Mouse (Mus musculus) forebrain, embryonic 16.5 days (tissue): ENCODE measurements around the gene Gimap9. TPM values are rescaled to one million over a fixed set of nuclear protein-coding genes. Genes with fewer than 3 reads are reported as not detected.

Experiments
- ATAC-seq: fragments of 200-750 bp; cut with Nextera tagmentation; 2 replicates; pipeline ENCODE4 v1.8.0; 2017; ENCODE audit warnings: mild to moderate bottlenecking, moderate library complexity
- H3K27ac ChIP-seq: fragments of 300-500 bp; sonication (generic); 2 replicates; pipeline ENCODE4 v1.5.1; 2014; ENCODE audit warnings: low read length, control low read depth
- H3K27me3 ChIP-seq: fragments of 300-500 bp; sonication (generic); replicated peaks from 2 replicates; pipeline ENCODE4 v1.6.1; 2014; ENCODE audit warnings: low read length; ENCODE audit not compliant: control insufficient read depth, insufficient read depth
- H3K36me3 ChIP-seq: fragments of 300-500 bp; sonication (generic); 2 replicates; pipeline ENCODE4 v1.6.1; 2014; ENCODE audit not compliant: control insufficient read depth, insufficient read depth
- H3K4me1 ChIP-seq: fragments of 300-500 bp; sonication (generic); replicated peaks from 2 replicates; pipeline ENCODE4 v1.6.1; 2014; ENCODE audit warnings: low read length; ENCODE audit not compliant: control insufficient read depth, insufficient read depth
- H3K4me2 ChIP-seq: fragments of 300-500 bp; sonication (generic); 2 replicates; pipeline ENCODE4 v1.6.1; 2014; ENCODE audit warnings: mild to moderate bottlenecking, low read length, control low read depth
- H3K4me3 ChIP-seq: fragments of 300-500 bp; sonication (generic); replicated peaks from 2 replicates; pipeline ENCODE4 v1.5.1; 2014; ENCODE audit warnings: mild to moderate bottlenecking, low read length, control low read depth
- H3K9ac ChIP-seq: fragments of 300-500 bp; sonication (generic); replicated peaks from 2 replicates; pipeline ENCODE4 v1.6.1; 2014; ENCODE audit warnings: low read depth, low read length, control low read depth
- H3K9me3 ChIP-seq: fragments of 300-500 bp; sonication (generic); 2 replicates; pipeline ENCODE4 v1.6.1; 2016; ENCODE audit warnings: low read length; ENCODE audit not compliant: control insufficient read depth
- WGBS: fragments of 180-500 bp; shearing (Covaris S2); extraction: QIAGEN DNeasy Blood & Tissue Kit; methylation state at CpG from one replicate; pipeline ENCODE4 v1.1.7; 2014; 5-methylcytosine and 5-hydroxymethylcytosine counted together
- polyA plus RNA-seq: library from polyadenylated mRNA; unstranded; fragments of >200 nt; fragmentation: Nextera tagmentation; extraction: Ambion mirVana; gene quantifications from 2 replicates; pipeline ENCODE4 v1.2.1, GENCODE M21; 2015

Gimap9 gene
- polyA plus RNA-seq, 1 experiment from 2014 or later, result 2.0 TPM

DNA sequence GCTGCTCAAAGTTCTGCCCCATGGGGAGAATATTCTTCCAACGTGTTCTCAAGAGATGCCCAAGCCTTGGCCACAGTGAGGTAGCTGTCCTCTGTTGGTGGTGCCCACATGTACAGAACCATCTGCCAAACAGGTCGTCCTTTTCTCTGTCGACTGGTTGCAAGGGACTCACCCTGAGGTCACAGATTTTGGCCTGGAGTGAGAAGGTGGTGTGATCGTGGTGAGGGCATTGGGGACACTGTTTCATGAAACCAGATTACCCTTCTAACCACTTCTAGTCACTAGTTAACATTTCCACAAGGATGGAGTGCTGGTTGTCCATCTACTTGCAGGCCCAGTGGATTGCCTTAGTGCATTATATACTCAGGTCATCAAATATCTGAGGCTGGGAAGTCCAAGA, 27.1 kb upstream of the Gimap9 start:
- no peaks in the 10 kb centered on the region for H3K36me3 ChIP-seq
- no peak overlapping the region for H3K4me2 ChIP-seq
- no peak for ATAC-seq
- no peaks in the 10 kb centered on the region for H3K27me3 ChIP-seq
- WGBS, result 86% methylated on average over 4 of the region's 4 CpGs
- H3K9ac ChIP-seq, result no peak overlapping the region
- H3K9me3 ChIP-seq, result no peaks in the 10 kb centered on the region
- no peaks in the 10 kb centered on the region for H3K4me1 ChIP-seq
- H3K4me3 ChIP-seq, result no peak overlapping the region
- H3K27ac ChIP-seq, result no peak overlapping the region

DNA sequence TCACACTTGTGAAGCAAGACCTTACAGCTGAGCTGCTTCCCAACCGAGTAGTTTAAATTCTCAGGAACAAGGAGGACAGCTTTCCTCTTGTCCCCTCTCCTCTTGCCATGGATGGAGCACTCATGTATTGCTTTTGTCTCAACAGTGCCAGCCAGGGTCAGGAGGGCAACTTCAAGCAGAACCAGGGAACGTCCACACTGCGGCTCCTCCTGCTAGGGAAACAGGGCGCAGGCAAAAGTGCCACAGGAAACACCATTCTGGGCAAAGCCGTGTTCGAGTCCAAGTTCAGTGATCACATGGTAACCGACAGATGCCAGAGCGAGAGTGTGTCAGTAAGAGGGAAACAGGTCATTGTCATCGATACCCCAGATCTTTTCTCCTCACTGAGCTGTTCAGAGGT, 25.9 kb upstream of the Gimap9 start:
- Histone ChIP-seq H3K4me3 (no peak overlapping the region), H3K36me3 (no peaks in the 10 kb centered on the region), H3K9ac (no peak overlapping the region), H3K4me2 (no peak overlapping the region), H3K4me1 (no peaks in the 10 kb centered on the region), H3K9me3 (no peaks in the 10 kb centered on the region), H3K27me3 (no peaks in the 10 kb centered on the region), H3K27ac (no peak overlapping the region)
- 94% methylated on average over 9 of the region's 9 CpGs for WGBS
- no peak for ATAC-seq

DNA sequence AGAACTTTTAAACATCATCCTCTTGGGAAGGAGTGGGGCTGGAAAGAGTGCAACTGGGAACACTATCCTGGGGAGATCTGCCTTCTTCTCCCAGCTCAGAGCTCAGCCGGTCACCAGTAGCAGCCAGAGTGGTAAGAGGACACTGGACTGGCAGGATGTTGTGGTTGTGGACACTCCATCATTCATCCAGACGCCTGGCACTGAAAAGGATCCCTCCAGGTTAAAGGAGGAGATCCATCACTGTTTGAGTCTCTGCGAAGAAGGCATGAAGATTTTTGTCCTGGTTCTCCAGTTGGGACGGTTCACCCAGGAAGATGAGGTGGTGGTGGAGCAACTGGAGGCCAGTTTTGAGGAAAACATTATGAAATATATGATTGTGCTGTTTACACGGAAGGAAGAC, 17.2 kb upstream of the Gimap9 start:
- Histone ChIP-seq H3K9me3 (no peaks in the 10 kb centered on the region), H3K36me3 (no peaks in the 10 kb centered on the region), H3K4me3 (no peak overlapping the region), H3K4me2 (no peak overlapping the region), H3K4me1 (no peaks in the 10 kb centered on the region), H3K27me3 (no peaks in the 10 kb centered on the region), H3K9ac (no peak overlapping the region), H3K27ac (no peak overlapping the region)
- WGBS, result 86% methylated on average over 5 of the region's 5 CpGs
- no peak for ATAC-seq

DNA sequence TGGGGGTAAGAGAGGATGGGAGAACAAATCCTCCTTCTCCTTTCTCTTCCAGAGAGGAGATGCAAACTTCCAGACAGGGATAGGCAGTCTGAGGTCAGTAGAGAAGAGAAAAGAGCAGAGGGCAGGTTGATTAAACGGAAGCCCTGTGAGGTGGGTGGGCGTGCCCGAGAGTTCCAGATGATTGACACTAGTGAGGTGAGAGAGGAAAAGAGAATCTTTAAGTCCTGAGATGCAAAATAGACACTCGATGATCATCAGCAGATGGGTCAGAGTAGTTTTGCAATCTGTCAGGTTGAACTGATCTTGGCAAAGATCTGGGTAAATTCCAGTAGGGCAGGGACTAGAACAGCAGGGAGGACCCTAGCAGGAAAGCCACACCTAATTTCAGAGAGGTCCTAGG, 11.2 kb upstream of the Gimap9 start:
- no peaks in the 10 kb centered on the region for H3K27me3 ChIP-seq
- ATAC-seq, result no peak
- H3K9ac ChIP-seq, result no peak overlapping the region
- H3K36me3 ChIP-seq, result no peaks in the 10 kb centered on the region
- no peaks in the 10 kb centered on the region for H3K9me3 ChIP-seq
- no peaks in the 10 kb centered on the region for H3K4me1 ChIP-seq
- 82% methylated on average over 4 of the region's 4 CpGs for WGBS
- H3K4me2 ChIP-seq, result no peak overlapping the region
- no peak overlapping the region for H3K27ac ChIP-seq
- no peak overlapping the region for H3K4me3 ChIP-seq

DNA sequence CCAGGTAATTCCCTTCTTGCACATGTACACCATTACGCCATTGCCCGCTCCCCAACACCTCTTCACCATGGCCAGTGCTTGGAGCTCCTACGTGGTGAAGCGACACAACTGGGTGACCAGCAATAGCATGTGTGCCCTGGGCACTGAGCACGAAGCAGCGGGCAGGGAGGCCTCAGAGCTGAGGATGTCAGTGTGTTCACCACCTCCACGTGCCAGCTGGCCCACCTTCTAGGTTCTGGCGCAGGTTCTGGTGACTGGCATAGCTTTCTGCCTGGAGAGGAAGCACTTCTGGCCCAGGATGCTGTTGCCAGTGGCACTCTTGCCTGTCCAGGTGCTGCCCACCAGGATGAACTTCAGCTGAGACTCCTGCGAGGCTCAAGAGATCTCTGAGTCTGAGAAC, 10.5 kb upstream of the Gimap9 start:
- no peaks in the 10 kb centered on the region for H3K36me3 ChIP-seq
- no peak overlapping the region for H3K27ac ChIP-seq
- no peak overlapping the region for H3K4me3 ChIP-seq
- no peaks in the 10 kb centered on the region for H3K4me1 ChIP-seq
- H3K4me2 ChIP-seq, result no peak overlapping the region
- WGBS, result 89% methylated on average over 9 of the region's 9 CpGs
- H3K27me3 ChIP-seq, result no peaks in the 10 kb centered on the region
- ATAC-seq, result no peak
- H3K9me3 ChIP-seq, result no peaks in the 10 kb centered on the region
- no peak overlapping the region for H3K9ac ChIP-seq

DNA sequence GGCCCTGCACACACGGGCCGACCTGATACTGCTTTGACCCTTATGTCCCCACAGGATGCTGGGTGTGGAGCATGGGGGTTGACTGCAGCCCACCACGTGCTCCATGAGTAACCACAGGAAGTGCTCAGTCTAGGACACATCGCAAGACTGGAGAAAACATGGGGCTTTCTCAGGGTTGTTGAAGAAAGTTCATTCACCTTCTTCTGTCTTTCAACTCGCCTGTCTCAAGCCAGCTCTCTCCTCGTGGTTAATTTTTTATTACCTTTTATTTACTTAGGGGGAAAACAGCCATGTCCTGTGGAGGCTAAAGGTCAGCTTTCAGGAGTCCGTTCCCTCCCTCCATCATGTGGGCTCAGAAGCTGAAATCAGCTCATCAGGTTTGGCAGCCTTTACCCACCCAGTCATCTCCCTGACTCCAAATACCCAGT, 9.8 kb upstream of the Gimap9 start:
- no peaks in the 10 kb centered on the region for H3K36me3 ChIP-seq
- no peak overlapping the region for H3K4me3 ChIP-seq
- no peaks in the 10 kb centered on the region for H3K4me1 ChIP-seq
- 67% methylated on average over 7 of the region's 7 CpGs for WGBS
- H3K9me3 ChIP-seq, result no peaks in the 10 kb centered on the region
- no peaks in the 10 kb centered on the region for H3K27me3 ChIP-seq
- ATAC-seq, result no peak
- no peak overlapping the region for H3K27ac ChIP-seq
- no peak overlapping the region for H3K9ac ChIP-seq
- no peak overlapping the region for H3K4me2 ChIP-seq

DNA sequence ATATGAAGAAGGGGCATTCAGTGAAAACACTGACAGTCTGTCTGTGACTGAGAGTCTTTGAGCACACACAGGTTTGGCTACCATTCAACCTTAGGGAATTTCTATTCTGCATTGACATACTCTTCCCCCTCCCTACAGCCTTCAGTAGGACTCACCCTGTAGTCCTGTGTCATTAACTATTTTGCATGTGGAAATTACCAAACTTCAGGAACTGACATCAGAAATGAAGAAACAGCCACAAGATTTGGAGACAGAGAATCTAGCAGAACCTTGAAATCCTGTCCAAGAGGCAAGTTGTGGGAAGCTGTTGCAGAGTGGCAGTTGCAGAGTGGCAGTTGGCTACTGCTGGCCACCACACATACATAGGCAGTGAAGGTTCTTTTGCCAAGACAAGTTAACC, 7.9 kb upstream of the Gimap9 start:
- H3K9ac ChIP-seq, result no peak overlapping the region
- no peaks in the 10 kb centered on the region for H3K9me3 ChIP-seq
- no peaks in the 10 kb centered on the region for H3K27me3 ChIP-seq
- H3K4me1 ChIP-seq, result no peaks in the 10 kb centered on the region
- no peak overlapping the region for H3K4me2 ChIP-seq
- no peak overlapping the region for H3K4me3 ChIP-seq
- ATAC-seq, result no peak
- H3K36me3 ChIP-seq, result no peaks in the 10 kb centered on the region
- H3K27ac ChIP-seq, result no peak overlapping the region

DNA sequence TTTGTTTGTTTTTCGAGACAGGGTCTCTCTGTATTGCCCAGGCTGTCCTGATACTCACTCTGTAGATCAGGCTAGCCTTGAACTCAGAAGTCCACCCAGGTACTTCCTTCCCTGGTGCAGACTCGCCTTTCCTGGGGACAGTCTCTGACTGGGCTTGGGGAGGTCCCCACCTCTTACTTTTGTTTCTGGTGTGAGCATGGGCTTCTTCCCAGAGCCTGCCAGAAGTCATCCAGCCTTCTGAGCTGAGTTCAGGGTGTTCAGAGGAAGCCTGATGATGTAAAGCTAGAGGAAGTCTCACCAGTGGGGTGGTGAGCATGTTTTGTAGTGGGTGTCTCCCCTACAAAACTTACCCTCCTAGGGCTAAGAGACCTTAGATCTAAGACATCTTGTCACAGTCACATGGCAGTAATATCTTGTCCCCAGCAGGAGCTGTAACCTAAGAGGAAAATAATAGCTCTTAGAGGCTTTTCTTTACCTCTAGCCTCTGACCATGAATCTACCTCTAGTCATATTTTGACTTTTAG, 6.4 kb upstream of the Gimap9 start:
- Histone ChIP-seq H3K4me3 (no peak overlapping the region), H3K4me1 (no peaks in the 10 kb centered on the region), H3K27ac (no peak overlapping the region), H3K27me3 (no peaks in the 10 kb centered on the region), H3K36me3 (no peaks in the 10 kb centered on the region), H3K4me2 (no peak overlapping the region), H3K9ac (no peak overlapping the region), H3K9me3 (no peaks in the 10 kb centered on the region)
- 64% methylated on average over 2 of the region's 2 CpGs for WGBS
- no peak for ATAC-seq

DNA sequence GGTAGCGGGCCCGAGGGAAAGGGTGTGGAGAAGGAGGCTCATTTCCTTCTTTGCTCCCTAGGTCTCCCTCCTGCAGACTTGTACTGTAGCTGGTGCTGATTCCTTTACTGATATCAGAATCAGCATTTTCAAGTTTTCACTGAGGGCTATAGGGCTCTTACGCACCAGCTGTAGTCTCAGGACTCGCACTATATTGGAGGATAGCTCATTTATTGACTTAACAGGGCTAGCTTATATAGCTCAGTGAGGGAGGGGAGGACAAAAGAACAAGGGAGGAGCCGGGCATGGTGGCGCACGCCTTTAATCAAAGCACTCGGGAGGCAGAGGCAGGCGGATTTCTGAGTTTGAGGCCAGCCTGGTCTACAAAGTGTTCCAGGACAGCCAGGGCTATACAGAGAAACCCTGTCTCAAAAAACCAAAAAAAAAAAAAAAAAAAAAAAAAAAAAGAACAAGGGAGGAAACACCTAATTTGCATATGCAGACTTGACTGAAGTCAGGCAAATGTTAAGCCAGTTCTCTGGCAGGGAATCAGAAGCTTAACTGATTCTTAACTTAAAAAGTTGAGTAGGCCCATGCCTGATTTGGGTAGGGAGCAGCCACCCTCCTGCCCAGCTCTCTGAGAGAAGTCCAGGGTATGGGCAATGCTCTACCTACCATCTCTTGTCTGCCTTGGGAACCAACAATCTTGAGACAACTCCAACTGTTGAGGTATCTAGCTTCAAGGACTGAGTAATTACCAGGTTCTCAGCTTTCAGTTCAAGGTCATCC, 1.5 kb upstream of the Gimap9 start:
- H3K4me1 ChIP-seq, result no peaks in the 10 kb centered on the region
- WGBS, result 97% methylated on average over 9 of the region's 9 CpGs
- no peaks in the 10 kb centered on the region for H3K27me3 ChIP-seq
- H3K36me3 ChIP-seq, result no peaks in the 10 kb centered on the region
- H3K4me2 ChIP-seq, result no peak overlapping the region
- no peak overlapping the region for H3K27ac ChIP-seq
- no peak for ATAC-seq
- H3K9me3 ChIP-seq, result no peaks in the 10 kb centered on the region
- no peak overlapping the region for H3K9ac ChIP-seq
- H3K4me3 ChIP-seq, result no peak overlapping the region
